Mouse (Mus musculus) hindbrain, embryonic 15.5 days (tissue): ENCODE results near the gene Banp. TPM values are rescaled to one million over a fixed set of nuclear protein-coding genes. Genes with fewer than 3 reads are reported as not detected.

ENCODE experiments used
- ATAC-seq: fragments of 200-750 bp; cut with Nextera tagmentation; 2 replicates; pipeline ENCODE4 v1.8.0; 2017; ENCODE audit warnings: low read depth, moderate number of reproducible peaks, moderate TSS enrichment; ENCODE audit not compliant: low FRiP score
- H3K27ac ChIP-seq: fragments of 300-500 bp; sonication (generic); replicated peaks from 2 replicates; pipeline ENCODE4 v1.5.1; 2015; ENCODE audit warnings: mild to moderate bottlenecking, inconsistent platforms
- H3K27me3 ChIP-seq: fragments of 300-500 bp; sonication (generic); 2 replicates; pipeline ENCODE4 v1.6.1; 2015; ENCODE audit warnings: control low read depth, inconsistent platforms
- H3K36me3 ChIP-seq: fragments of 300-500 bp; sonication (generic); 2 replicates; pipeline ENCODE4 v1.6.1; 2015; ENCODE audit warnings: control low read depth, inconsistent platforms
- H3K4me1 ChIP-seq: fragments of 300-500 bp; sonication (generic); replicated peaks from 2 replicates; pipeline ENCODE4 v1.6.1; 2015; ENCODE audit warnings: control low read depth, inconsistent platforms
- H3K4me2 ChIP-seq: fragments of 300-500 bp; sonication (generic); 2 replicates; pipeline ENCODE4 v1.6.1; 2015; ENCODE audit warnings: moderate library complexity, mild to moderate bottlenecking, inconsistent platforms
- H3K4me3 ChIP-seq: fragments of 300-500 bp; sonication (generic); 2 replicates; pipeline ENCODE4 v1.5.1; 2015; ENCODE audit warnings: mild to moderate bottlenecking, inconsistent platforms
- H3K9ac ChIP-seq: fragments of 300-500 bp; sonication (generic); 2 replicates; pipeline ENCODE4 v1.6.1; 2015; ENCODE audit warnings: inconsistent platforms
- H3K9me3 ChIP-seq: fragments of 300-500 bp; sonication (generic); 2 replicates; pipeline ENCODE4 v1.6.1; 2016; ENCODE audit warnings: control low read depth, inconsistent platforms
- WGBS: fragments of 180-500 bp; shearing (Covaris S2); methylation state at CpG from one replicate; pipeline ENCODE4 v1.1.7; 2015; 5-methylcytosine and 5-hydroxymethylcytosine counted together
- polyA plus RNA-seq: library from polyadenylated mRNA; unstranded; fragments of >200 nt; fragmentation: Nextera tagmentation; extraction: Ambion mirVana; gene quantifications from 2 replicates; pipeline ENCODE4 v1.2.1, GENCODE M21; 2015

The Banp gene
- polyA plus RNA-seq, 1 experiment from 2014 or later: 59.1 TPM

GRCm38 (mm10) chr8:121909663-121910062 lies 39.9 kb upstream of the Banp start:
- ATAC-seq: no peak
- WGBS: 5% methylated on average over 6 of the region's 6 CpGs
- H3K4me2 ChIP-seq: no peak overlapping the region

GRCm38 (mm10) chr8:121911400-121911799 lies 38.1 kb upstream of the Banp start:
- Histone ChIP-seq H3K36me3 (no peaks in the 10 kb centered on the region), H3K27ac (0 out of 2 replicates have a peak overlapping the region, but pooled peaks have one; percentile 34), H3K9me3 (no peaks in the 10 kb centered on the region), H3K27me3 (no peaks in the 10 kb centered on the region; the same call in 1 of the 2 replicates), H3K4me2 (no peak overlapping the region), H3K9ac (no peak overlapping the region), H3K4me3 (no peak overlapping the region), H3K4me1 (peaks cover 11% of the 10 kb centered on the region)
- no peak for ATAC-seq
- WGBS: 92% methylated on average over 6 of the region's 6 CpGs

More at GRCm38 (mm10) chr8:121909663-121910062, 39.9 kb upstream of the Banp start:
- H3K4me1 ChIP-seq: peaks cover 28% of the 10 kb centered on the region
- no peaks in the 10 kb centered on the region; the same call in 1 of the 2 replicates for H3K27me3 ChIP-seq
- no peaks in the 10 kb centered on the region for H3K36me3 ChIP-seq
- H3K9me3 ChIP-seq: no peaks in the 10 kb centered on the region
- H3K9ac ChIP-seq: no peak overlapping the region
- H3K27ac ChIP-seq: no peak overlapping the region
- no peak overlapping the region for H3K4me3 ChIP-seq

GRCm38 (mm10) chr8:121911987-121912386 lies 37.6 kb upstream of the Banp start:
- Histone ChIP-seq H3K36me3 (no peaks in the 10 kb centered on the region), H3K9ac (no peak overlapping the region), H3K4me2 (no peak overlapping the region), H3K27me3 (no peaks in the 10 kb centered on the region; the same call in 1 of the 2 replicates), H3K4me1 (peaks cover 6% of the 10 kb centered on the region), H3K9me3 (no peaks in the 10 kb centered on the region), H3K27ac (0 out of 2 replicates have a peak overlapping the region, but pooled peaks have one; percentile 34), H3K4me3 (no peak overlapping the region)
- ATAC-seq: no peak
- 66% methylated on average over 7 of the region's 7 CpGs for WGBS

GRCm38 (mm10) chr8:121912831-121913230 lies 36.7 kb upstream of the Banp start:
- Histone ChIP-seq H3K4me3 (no peak overlapping the region), H3K36me3 (no peaks in the 10 kb centered on the region), H3K4me1 (peaks cover 4% of the 10 kb centered on the region), H3K27me3 (no peaks in the 10 kb centered on the region; the same call in 1 of the 2 replicates), H3K4me2 (no peak overlapping the region), H3K9me3 (no peaks in the 10 kb centered on the region), H3K9ac (no peak overlapping the region), H3K27ac (peak overlapping the region; percentile 39; the same call in 1 of the 2 replicates)
- 71% methylated on average over 3 of the region's 3 CpGs for WGBS
- ATAC-seq: no peak

- Histone ChIP-seq H3K4me3 (no peak overlapping the region), H3K27ac (0 out of 2 replicates have a peak overlapping the region, but pooled peaks have one; percentile 27), H3K27me3 (no peaks in the 10 kb centered on the region; the same call in 1 of the 2 replicates), H3K4me1 (no peaks in the 10 kb centered on the region), H3K9ac (no peak overlapping the region), H3K9me3 (no peaks in the 10 kb centered on the region), H3K36me3 (no peaks in the 10 kb centered on the region), H3K4me2 (no peak overlapping the region)
- 75% methylated on average over 8 of the region's 8 CpGs for WGBS
- ATAC-seq: no peak
Measured at GRCm38 (mm10) chr8:121913378-121913777, 36.2 kb upstream of the Banp start.

- no peaks in the 10 kb centered on the region for H3K9me3 ChIP-seq
- no peak overlapping the region for H3K27ac ChIP-seq
- no peak overlapping the region for H3K4me3 ChIP-seq
- no peaks in the 10 kb centered on the region for H3K4me1 ChIP-seq
- 55% methylated on average over 4 of the region's 4 CpGs for WGBS
- no peak for ATAC-seq
- H3K36me3 ChIP-seq: no peaks in the 10 kb centered on the region
- H3K27me3 ChIP-seq: no peaks in the 10 kb centered on the region
- no peak overlapping the region for H3K4me2 ChIP-seq
- no peak overlapping the region for H3K9ac ChIP-seq
Measured at GRCm38 (mm10) chr8:121919158-121919557, 30.4 kb upstream of the Banp start.

- WGBS: 43% methylated on average over 3 of the region's 3 CpGs
- H3K36me3 ChIP-seq: no peaks in the 10 kb centered on the region
- no peak overlapping the region for H3K9ac ChIP-seq
- no peak overlapping the region for H3K27ac ChIP-seq
- no peak for ATAC-seq
- no peak overlapping the region for H3K4me2 ChIP-seq
- H3K4me1 ChIP-seq: no peaks in the 10 kb centered on the region
- H3K27me3 ChIP-seq: no peaks in the 10 kb centered on the region
- no peaks in the 10 kb centered on the region for H3K9me3 ChIP-seq
- H3K4me3 ChIP-seq: no peak overlapping the region
Measured at GRCm38 (mm10) chr8:121919731-121920130, 29.8 kb upstream of the Banp start.

GRCm38 (mm10) chr8:121921582-121921981 lies 28.0 kb upstream of the Banp start:
- Histone ChIP-seq H3K27ac (peak overlapping the region; percentile 16), H3K9ac (no peak overlapping the region), H3K27me3 (no peaks in the 10 kb centered on the region), H3K4me1 (no peaks in the 10 kb centered on the region), H3K9me3 (no peaks in the 10 kb centered on the region), H3K36me3 (no peaks in the 10 kb centered on the region), H3K4me2 (no peak overlapping the region), H3K4me3 (no peak overlapping the region)
- WGBS: 66% methylated on average over 8 of the region's 8 CpGs
- ATAC-seq: no peak; the same call in 1 of the 2 replicates

- ATAC-seq: peak; percentile 68
- Histone ChIP-seq H3K9ac (no peak overlapping the region), H3K36me3 (no peaks in the 10 kb centered on the region), H3K4me2 (no peak overlapping the region), H3K4me1 (no peaks in the 10 kb centered on the region), H3K9me3 (no peaks in the 10 kb centered on the region), H3K27ac (peak overlapping the region; percentile 16; the same call in 1 of the 2 replicates), H3K27me3 (no peaks in the 10 kb centered on the region), H3K4me3 (no peak overlapping the region)
- 66% methylated on average over 8 of the region's 8 CpGs for WGBS
Measured at GRCm38 (mm10) chr8:121922101-121922500, 27.4 kb upstream of the Banp start.

GRCm38 (mm10) chr8:121924681-121925080 lies 24.9 kb upstream of the Banp start:
- H3K4me1 ChIP-seq: no peaks in the 10 kb centered on the region
- H3K27ac ChIP-seq: no peak overlapping the region
- 90% methylated on average over 5 of the region's 5 CpGs for WGBS
- no peaks in the 10 kb centered on the region for H3K36me3 ChIP-seq
- no peak overlapping the region for H3K4me3 ChIP-seq
- no peaks in the 10 kb centered on the region for H3K9me3 ChIP-seq
- ATAC-seq: no peak
- no peak overlapping the region for H3K4me2 ChIP-seq
- no peaks in the 10 kb centered on the region for H3K27me3 ChIP-seq
- H3K9ac ChIP-seq: no peak overlapping the region

GRCm38 (mm10) chr8:121925624-121926023 lies 23.9 kb upstream of the Banp start:
- ATAC-seq: peak; percentile 23; the same call in 1 of the 2 replicates

GRCm38 (mm10) chr8:121926266-121926665 lies 23.3 kb upstream of the Banp start:
- no peak for ATAC-seq
- Histone ChIP-seq H3K4me1 (no peaks in the 10 kb centered on the region), H3K27me3 (no peaks in the 10 kb centered on the region), H3K9me3 (no peaks in the 10 kb centered on the region), H3K27ac (no peak overlapping the region), H3K4me2 (no peak overlapping the region), H3K4me3 (no peak overlapping the region), H3K36me3 (no peaks in the 10 kb centered on the region), H3K9ac (no peak overlapping the region)
- 70% methylated on average over 8 of the region's 8 CpGs for WGBS

More at GRCm38 (mm10) chr8:121925624-121926023, 23.9 kb upstream of the Banp start:
- H3K4me1 ChIP-seq: no peaks in the 10 kb centered on the region
- WGBS: 30% methylated on average over 10 of the region's 10 CpGs
- no peaks in the 10 kb centered on the region for H3K9me3 ChIP-seq
- no peak overlapping the region for H3K27ac ChIP-seq
- no peaks in the 10 kb centered on the region for H3K36me3 ChIP-seq
- H3K4me2 ChIP-seq: no peak overlapping the region
- H3K4me3 ChIP-seq: no peak overlapping the region
- H3K27me3 ChIP-seq: no peaks in the 10 kb centered on the region
- H3K9ac ChIP-seq: no peak overlapping the region

GRCm38 (mm10) chr8:121927316-121927715 lies 22.2 kb upstream of the Banp start:
- Histone ChIP-seq H3K9me3 (no peaks in the 10 kb centered on the region), H3K9ac (no peak overlapping the region), H3K4me1 (no peaks in the 10 kb centered on the region), H3K27me3 (no peaks in the 10 kb centered on the region), H3K4me3 (no peak overlapping the region), H3K27ac (no peak overlapping the region), H3K36me3 (no peaks in the 10 kb centered on the region), H3K4me2 (no peak overlapping the region)
- whole genome bisulfite sequencing: 42% methylated on average over 8 of the region's 8 CpGs
- no peak for ATAC-seq
